Mouse (Mus musculus): ENCODE data around the gene Notch3.

- TF ChIP-seq CTCF (conservative IDR thresholded peaks at IDR 0.05; ENCODE audit: insufficient read depth, insufficient read length, low read depth, low read length) (no peak), POLR2A (IDR thresholded peaks at IDR 0.05; ENCODE audit: low read depth, low read length) (no peak)
Observed at GRCm38 (mm10) chr17:32092241-32092619, 74.4 kb downstream of the Notch3 start.

Data from kidney, adult 2 months (tissue).